In the genomic region with DNA sequence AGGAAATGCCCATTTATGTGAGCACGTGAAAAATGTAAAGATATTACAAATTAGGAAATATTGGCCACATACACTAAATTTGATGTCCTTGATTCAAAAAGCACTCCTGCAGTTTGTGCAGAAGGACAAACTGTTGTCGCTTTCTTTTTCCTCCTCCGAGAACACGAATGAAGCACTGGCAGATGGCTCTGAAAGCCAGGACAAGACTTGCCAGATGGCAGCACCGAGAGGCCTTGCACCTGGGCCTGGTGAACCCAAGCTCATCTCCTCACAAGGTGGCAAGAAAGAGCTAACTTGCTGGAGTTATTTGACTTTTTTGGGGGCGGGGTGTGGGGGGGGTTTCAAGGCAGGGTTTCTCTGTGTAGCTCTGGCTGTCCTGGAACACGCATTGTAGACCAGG, we compare ENCODE assay signal across 17 mouse cellular contexts. TPM values are rescaled to one million over a fixed set of nuclear protein-coding genes. Genes with fewer than 3 reads are reported as not detected.
DNase-seq lines count a peak whose midpoint lies in the region.
"Had no signal": no experiment of that assay in that cellular context is flagged by ENCODE, and none has a peak within 500 bp of the region (broad histone marks: within the 10 kb centered on the region; RNA-seq: fewer than 3 reads in every experiment).

No protein-coding gene starts in this region.

- DNase-seq in cerebellum, adult 18-20 months, result peak; percentile 41 to 60
- DNase-seq in cerebellum, adult 11 months, result no peak
- DNase-seq in cerebellum, adult 9-10 months, result peak; percentile 56
- no peak for DNase-seq in cerebellum, postnatal 4 days (ENCODE audit: low spot score in 2 of 2)
- DNase-seq in cerebellum, adult 9-11 months, result peak; percentile 61
- DNase-seq in cerebellum, postnatal 14 days, result no peak
- peak; percentile 72 for DNase-seq in brain, adult 2 months (ENCODE audit: low read depth, low spot score)
- DNase-seq in adrenal gland, adult 8-10 months, result no peak
- DNase-seq: adrenal gland, adult 2 months; adrenal gland, postnatal 10 days; adrenal gland, postnatal 14 days; adrenal gland, postnatal 25 days; adrenal gland, postnatal 36 days; B cell, adult 2 months; cerebellum, adult 11-12 months; cerebellum, adult 8-10 months; cerebellum, postnatal 10 days had no signal

RNA-seq across cellular contexts. Expression of gene Gle1, which starts 5.6 kb away (rescaled TPM):
- 10 to 100 TPM; 34.7 to 56.4 (median 43.6) TPM for total RNA-seq in adrenal gland, adult 8-10 months (2022)

RNA-seq across cellular contexts. Expression of gene Sptan1, which starts 24.5 kb away (rescaled TPM):
- 100 to 1,000 TPM; 163 to 298 (median 244) TPM for total RNA-seq in adrenal gland, adult 8-10 months (2022)

RNA-seq across cellular contexts. Expression of gene Odf2, which starts 51.8 kb away (rescaled TPM):
- total RNA-seq in adrenal gland, adult 8-10 months (2022), result 10 to 100 TPM; 31.2 to 80.8 (median 57.9) TPM

Comparison
In these comparisons a context has a peak if more than half of its experiments do, and no peak if none do; other contexts are left out.
1. DNase-seq: peak in cerebellum, adult 18-20 months (2 of 2), cerebellum, adult 9-10 months (single experiment), cerebellum, adult 9-11 months (single experiment) and brain, adult 2 months (single experiment); none in cerebellum, adult 11 months (single experiment), cerebellum, postnatal 4 days (0 of 2), cerebellum, postnatal 14 days (0 of 2) and adrenal gland, adult 8-10 months (single experiment).